Mouse (Mus musculus): ENCODE measurements around the gene Bicdl2. TPM values are rescaled to one million over a fixed set of nuclear protein-coding genes. Genes with fewer than 3 reads are reported as not detected.

Bicdl2 gene
- 2.9 TPM for polyA plus RNA-seq (2015; fragmentation: Illumina TruSeq; extraction: RNeasy Lipid Tissue Mini Kit (QIAGEN cat#74804); ENCODE audit: insufficient read depth, low read depth, low replicate concordance)

GRCm38 (mm10) chr17:23660117-23660875 is at the start of gene Bicdl2:
TSS of gene Bicdl2 (plus strand) at chr17:23660506.

DNA sequence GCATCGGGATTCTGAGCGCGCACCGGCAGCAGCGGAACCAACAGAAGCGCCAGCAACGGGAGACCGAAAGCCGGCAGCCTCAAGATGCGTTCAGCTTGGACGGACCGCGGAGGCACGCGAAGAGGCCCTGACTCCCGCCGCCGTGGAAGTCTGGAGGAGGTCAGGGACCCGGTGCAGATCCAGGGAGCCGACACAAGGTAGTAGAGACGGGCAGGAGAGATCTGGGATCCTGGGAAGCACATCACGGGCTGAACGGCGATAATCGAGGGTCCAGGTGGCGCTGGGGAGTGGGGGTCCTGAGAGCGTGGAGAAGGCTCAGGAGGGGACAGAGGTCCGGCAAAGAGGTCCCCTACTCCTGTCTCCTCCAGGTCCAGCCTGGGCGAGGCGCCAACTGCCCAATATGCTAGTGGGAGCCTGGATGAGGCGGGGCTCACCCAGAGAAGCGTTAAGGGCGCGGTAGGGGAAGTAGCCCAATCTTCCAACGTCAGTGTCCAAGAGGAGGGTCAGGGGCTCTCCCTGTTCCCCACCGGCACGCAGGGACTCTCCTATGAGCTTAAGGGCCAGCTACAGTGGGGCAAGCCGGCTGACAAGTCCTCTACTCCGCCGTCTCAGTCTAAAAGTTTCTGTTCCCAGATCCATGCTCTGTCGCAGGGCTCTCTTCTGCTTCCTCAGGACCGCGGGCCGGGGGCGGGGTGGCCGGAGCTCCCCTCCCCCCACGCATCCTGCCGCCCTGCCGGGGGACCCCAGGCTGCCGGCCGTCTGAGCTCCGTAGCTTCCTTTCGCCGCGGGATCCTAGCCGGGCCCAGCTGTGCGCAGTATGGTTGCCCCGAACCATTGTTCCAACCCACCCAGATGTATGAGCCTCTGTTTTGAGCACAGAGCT is 15.5 kb upstream of the Bicdl2 start, which contains the start of gene Mmp25:
TSS of gene Mmp25 (minus strand) at position 665 of the 883 bp plus-strand sequence.

GRCm38 (mm10) chr17:23673424-23674073 is 13.2 kb downstream of the Bicdl2 start, which contains the start of the genes Hcfc1r1 and Thoc6:
TSS of gene Hcfc1r1 (plus strand) at chr17:23673596.
TSS of gene Thoc6 (minus strand) at chr17:23673882.

GRCm38 (mm10) chr17:23677236-23677679 is 17.0 kb downstream of the Bicdl2 start, which contains the start of gene Tnfrsf12a:
TSS of gene Tnfrsf12a (minus strand) at chr17:23677468.

GRCm38 (mm10) chr17:23679127-23679835 is 19.0 kb downstream of the Bicdl2 start, which contains the start of gene Cldn6:
TSS of gene Cldn6 (plus strand) at chr17:23679249.

DNA sequence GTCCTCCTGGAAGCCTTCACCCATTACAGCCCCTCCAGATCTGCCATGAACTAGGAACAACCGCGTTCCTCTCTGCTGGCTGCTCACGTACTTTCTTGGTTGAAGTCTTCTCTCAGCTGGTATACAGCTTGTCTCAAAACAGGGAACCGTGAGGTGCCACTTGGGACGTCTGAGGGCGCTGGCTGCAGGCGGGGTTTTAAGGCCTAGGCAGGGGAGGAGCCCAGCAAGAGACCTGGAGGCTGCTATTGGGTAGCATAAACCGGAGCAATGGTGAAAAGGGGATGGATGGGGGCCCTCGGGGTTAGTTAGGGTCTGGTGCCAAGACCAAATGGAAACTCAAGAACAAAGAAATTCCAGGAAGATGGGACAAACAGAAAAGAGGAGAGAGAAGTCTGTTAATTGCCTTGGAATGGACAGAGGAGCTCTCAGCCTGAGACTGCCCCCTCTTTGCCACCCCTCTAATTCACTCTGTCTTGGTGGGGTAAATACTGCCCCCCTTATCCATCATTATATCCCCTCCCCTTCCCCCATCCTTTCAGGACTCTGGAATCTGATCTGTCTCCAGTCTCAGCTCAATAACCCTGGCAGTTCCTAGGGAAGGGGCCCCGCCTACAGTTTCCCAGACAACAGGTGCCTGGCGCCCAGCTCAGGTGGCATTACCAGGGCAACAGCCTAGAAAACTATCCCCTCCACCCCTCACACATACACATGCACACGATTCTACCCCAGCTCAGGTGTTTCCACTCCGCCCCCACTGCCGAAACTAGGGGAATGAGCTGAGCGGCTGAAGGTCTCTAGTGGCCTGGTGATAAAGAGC is 23.8 kb downstream of the Bicdl2 start, which contains the start of gene Cldn9:
TSS of gene Cldn9 (minus strand) at position 171 of the 817 bp plus-strand sequence.

Other genes starting within 250 kb of the Bicdl2 start
- gene Vmn2r117, start 180.8 kb upstream of the Bicdl2 start, polyA plus RNA-seq (2015; fragmentation: Illumina TruSeq; extraction: RNeasy Lipid Tissue Mini Kit (QIAGEN cat#74804); ENCODE audit: insufficient read depth, low read depth, low replicate concordance) = not detected
- gene Zfp213, start 96.3 kb upstream of the Bicdl2 start, polyA plus RNA-seq (2015; fragmentation: Illumina TruSeq; extraction: RNeasy Lipid Tissue Mini Kit (QIAGEN cat#74804); ENCODE audit: insufficient read depth, low read depth, low replicate concordance) = 2.1 TPM
- gene Zfp13, start 61.0 kb upstream of the Bicdl2 start, polyA plus RNA-seq (2015; fragmentation: Illumina TruSeq; extraction: RNeasy Lipid Tissue Mini Kit (QIAGEN cat#74804); ENCODE audit: insufficient read depth, low read depth, low replicate concordance) = 4.2 TPM
- gene Zscan10, start 59.6 kb upstream of the Bicdl2 start, polyA plus RNA-seq (2015; fragmentation: Illumina TruSeq; extraction: RNeasy Lipid Tissue Mini Kit (QIAGEN cat#74804); ENCODE audit: insufficient read depth, low read depth, low replicate concordance) = not detected
- 0.24 TPM for gene Mmp25, start 15.2 kb upstream of the Bicdl2 start, polyA plus RNA-seq (2015; fragmentation: Illumina TruSeq; extraction: RNeasy Lipid Tissue Mini Kit (QIAGEN cat#74804); ENCODE audit: insufficient read depth, low read depth, low replicate concordance)
- 44.8 TPM for gene Hcfc1r1, start 13.1 kb downstream of the Bicdl2 start, polyA plus RNA-seq (2015; fragmentation: Illumina TruSeq; extraction: RNeasy Lipid Tissue Mini Kit (QIAGEN cat#74804); ENCODE audit: insufficient read depth, low read depth, low replicate concordance)
- 3.1 TPM for gene Thoc6, start 13.4 kb downstream of the Bicdl2 start, polyA plus RNA-seq (2015; fragmentation: Illumina TruSeq; extraction: RNeasy Lipid Tissue Mini Kit (QIAGEN cat#74804); ENCODE audit: insufficient read depth, low read depth, low replicate concordance)
- 9.0 TPM for gene Tnfrsf12a, start 17.0 kb downstream of the Bicdl2 start, polyA plus RNA-seq (2015; fragmentation: Illumina TruSeq; extraction: RNeasy Lipid Tissue Mini Kit (QIAGEN cat#74804); ENCODE audit: insufficient read depth, low read depth, low replicate concordance)
- gene Cldn6, start 18.7 kb downstream of the Bicdl2 start, polyA plus RNA-seq (2015; fragmentation: Illumina TruSeq; extraction: RNeasy Lipid Tissue Mini Kit (QIAGEN cat#74804); ENCODE audit: insufficient read depth, low read depth, low replicate concordance) = 4.2 TPM
- gene Cldn9, start 23.5 kb downstream of the Bicdl2 start, polyA plus RNA-seq (2015; fragmentation: Illumina TruSeq; extraction: RNeasy Lipid Tissue Mini Kit (QIAGEN cat#74804); ENCODE audit: insufficient read depth, low read depth, low replicate concordance) = 3.5 TPM
- not detected for gene 1520401A03Rik, start 62.3 kb downstream of the Bicdl2 start, polyA plus RNA-seq (2015; fragmentation: Illumina TruSeq; extraction: RNeasy Lipid Tissue Mini Kit (QIAGEN cat#74804); ENCODE audit: insufficient read depth, low read depth, low replicate concordance)
- 3.3 TPM for gene Pkmyt1, start 65.8 kb downstream of the Bicdl2 start, polyA plus RNA-seq (2015; fragmentation: Illumina TruSeq; extraction: RNeasy Lipid Tissue Mini Kit (QIAGEN cat#74804); ENCODE audit: insufficient read depth, low read depth, low replicate concordance)
- 5.0 TPM for gene Paqr4, start 80.4 kb downstream of the Bicdl2 start, polyA plus RNA-seq (2015; fragmentation: Illumina TruSeq; extraction: RNeasy Lipid Tissue Mini Kit (QIAGEN cat#74804); ENCODE audit: insufficient read depth, low read depth, low replicate concordance)
- gene Kremen2, start 85.3 kb downstream of the Bicdl2 start, polyA plus RNA-seq (2015; fragmentation: Illumina TruSeq; extraction: RNeasy Lipid Tissue Mini Kit (QIAGEN cat#74804); ENCODE audit: insufficient read depth, low read depth, low replicate concordance) = not detected
- 9.7 TPM for gene Flywch1, start 111.1 kb downstream of the Bicdl2 start, polyA plus RNA-seq (2015; fragmentation: Illumina TruSeq; extraction: RNeasy Lipid Tissue Mini Kit (QIAGEN cat#74804); ENCODE audit: insufficient read depth, low read depth, low replicate concordance)
- gene Flywch2, start 125.6 kb downstream of the Bicdl2 start, polyA plus RNA-seq (2015; fragmentation: Illumina TruSeq; extraction: RNeasy Lipid Tissue Mini Kit (QIAGEN cat#74804); ENCODE audit: insufficient read depth, low read depth, low replicate concordance) = 1.3 TPM
- 176 TPM for gene Srrm2, start 130.0 kb downstream of the Bicdl2 start, polyA plus RNA-seq (2015; fragmentation: Illumina TruSeq; extraction: RNeasy Lipid Tissue Mini Kit (QIAGEN cat#74804); ENCODE audit: insufficient read depth, low read depth, low replicate concordance)
- gene Elob, start 168.6 kb downstream of the Bicdl2 start, polyA plus RNA-seq (2015; fragmentation: Illumina TruSeq; extraction: RNeasy Lipid Tissue Mini Kit (QIAGEN cat#74804); ENCODE audit: insufficient read depth, low read depth, low replicate concordance) = 116 TPM
- gene Prss33, start 175.6 kb downstream of the Bicdl2 start, polyA plus RNA-seq (2015; fragmentation: Illumina TruSeq; extraction: RNeasy Lipid Tissue Mini Kit (QIAGEN cat#74804); ENCODE audit: insufficient read depth, low read depth, low replicate concordance) = not detected
- not detected for gene Prss32, start 183.3 kb downstream of the Bicdl2 start, polyA plus RNA-seq (2015; fragmentation: Illumina TruSeq; extraction: RNeasy Lipid Tissue Mini Kit (QIAGEN cat#74804); ENCODE audit: insufficient read depth, low read depth, low replicate concordance)
- not detected for gene Prss41, start 183.7 kb downstream of the Bicdl2 start, polyA plus RNA-seq (2015; fragmentation: Illumina TruSeq; extraction: RNeasy Lipid Tissue Mini Kit (QIAGEN cat#74804); ENCODE audit: insufficient read depth, low read depth, low replicate concordance)
- gene Prss21, start 207.6 kb downstream of the Bicdl2 start, polyA plus RNA-seq (2015; fragmentation: Illumina TruSeq; extraction: RNeasy Lipid Tissue Mini Kit (QIAGEN cat#74804); ENCODE audit: insufficient read depth, low read depth, low replicate concordance) = not detected
- not detected for gene Dcpp1, start 220.4 kb downstream of the Bicdl2 start, polyA plus RNA-seq (2015; fragmentation: Illumina TruSeq; extraction: RNeasy Lipid Tissue Mini Kit (QIAGEN cat#74804); ENCODE audit: insufficient read depth, low read depth, low replicate concordance)
- gene Dcpp2, start 220.4 kb downstream of the Bicdl2 start, polyA plus RNA-seq (2015; fragmentation: Illumina TruSeq; extraction: RNeasy Lipid Tissue Mini Kit (QIAGEN cat#74804); ENCODE audit: insufficient read depth, low read depth, low replicate concordance) = not detected